Mouse (Mus musculus): ENCODE measurements around the gene Slc24a3.

GRCm38 (mm10) chr2:145248185-145248584, 80.6 kb downstream of the Slc24a3 start:
- TF ChIP-seq CTCF (IDR thresholded peaks at IDR 0.05; ENCODE audit: low read depth, low read length): no peak
- no peak for TF ChIP-seq POLR2A (IDR thresholded peaks at IDR 0.05; ENCODE audit: extremely low read depth, insufficient read depth, low read length)

Measured in liver, adult 2 months (tissue).